Mouse (Mus musculus) heart, adult 11 months (tissue): ENCODE results near the gene Snrnp25.

Experiments used
- DNase-seq: peaks from one replicate; pipeline ENCODE4 v3.0.0; 2022

Snrnp25 gene

DNA sequence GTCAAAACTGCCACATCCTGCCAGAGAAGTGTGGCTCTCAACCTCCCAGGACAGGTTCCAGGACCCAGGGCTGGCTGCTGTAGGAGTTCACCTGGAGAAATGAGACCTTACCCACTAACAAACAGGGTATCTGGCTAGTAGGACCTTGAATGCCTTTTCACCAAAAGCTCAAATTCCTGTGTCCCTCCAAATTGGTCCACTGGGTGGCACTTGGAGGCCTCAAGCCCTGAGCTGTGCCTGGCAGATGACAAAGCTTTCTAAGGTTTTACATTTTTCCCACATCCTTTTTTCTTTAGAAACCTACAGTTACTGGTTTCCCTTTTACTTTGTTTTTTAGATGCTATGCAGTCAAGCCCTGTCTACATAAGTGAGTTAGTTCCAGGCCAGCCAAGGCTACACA is 41.9 kb downstream of the Snrnp25 start:
- no peak for DNase-seq

- peak; percentile 57 for DNase-seq
Measured at GRCm38 (mm10) chr11:32248350-32248749, 43.1 kb downstream of the Snrnp25 start.

DNA sequence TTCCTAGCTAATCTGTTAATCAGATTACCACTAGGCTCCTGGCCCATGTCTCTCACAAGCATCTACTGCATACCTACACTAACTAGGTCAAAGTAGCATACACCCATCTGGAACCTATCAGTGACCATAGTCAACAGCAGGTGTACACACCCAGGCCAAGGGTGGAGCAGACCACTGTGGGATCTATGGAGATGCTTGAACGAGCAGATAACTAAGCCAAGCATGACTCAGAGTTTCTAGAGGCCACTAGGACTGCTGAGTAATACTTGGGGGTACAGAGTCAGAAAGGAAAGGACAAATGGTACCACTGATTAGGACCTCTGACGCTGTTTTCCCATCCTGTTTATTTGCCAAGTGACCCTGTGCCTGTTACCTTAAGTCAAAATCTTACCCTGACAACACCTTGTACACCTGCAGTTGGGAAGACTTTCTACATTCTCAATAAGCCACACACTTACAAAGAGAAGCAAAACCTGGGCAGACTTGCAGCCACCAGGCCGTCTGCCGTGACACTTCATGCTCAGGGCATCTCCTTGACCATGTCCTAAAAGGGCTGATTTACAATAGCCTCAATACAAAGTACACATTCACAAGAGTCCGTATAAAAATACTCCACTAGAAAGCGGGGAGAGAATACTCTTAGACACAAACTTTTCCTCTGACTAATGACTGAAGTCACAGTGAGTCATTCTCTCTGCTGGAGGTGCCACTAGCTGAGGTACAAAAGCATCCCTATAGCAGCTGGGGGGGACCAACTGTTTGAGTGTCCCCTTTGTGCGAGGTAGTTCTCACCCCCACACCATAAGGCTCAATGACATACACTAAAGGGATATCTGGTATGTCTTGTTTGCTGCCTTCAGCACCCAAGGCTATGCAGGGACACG is 45.9 kb downstream of the Snrnp25 start:
- peak; percentile 79 for DNase-seq

- peak; percentile 76 for DNase-seq
Measured at GRCm38 (mm10) chr11:32253121-32253520, 47.9 kb downstream of the Snrnp25 start.

- peak; percentile 42 for DNase-seq
Measured at GRCm38 (mm10) chr11:32256146-32256545, 50.9 kb downstream of the Snrnp25 start.

GRCm38 (mm10) chr11:32256566-32256965 is 51.4 kb downstream of the Snrnp25 start:
- DNase-seq: no peak
